Mouse (Mus musculus) lung, embryonic 14.5 days (tissue): Measurements from ENCODE around the gene Dhps. TPM values are rescaled to one million over a fixed set of nuclear protein-coding genes. Genes with fewer than 3 reads are reported as not detected.

ENCODE experiments used
- ATAC-seq: fragments of 200-750 bp; cut with Nextera tagmentation; 2 replicates; pipeline ENCODE4 v1.8.0; 2017; ENCODE audit warnings: mild to moderate bottlenecking, moderate TSS enrichment, moderate library complexity; ENCODE audit not compliant: insufficient read depth
- DNase-seq: peaks from one replicate; pipeline ENCODE4 v3.0.0-alpha.2; 2015
- H3K27ac ChIP-seq: fragments of 300-500 bp; sonication (generic); 2 replicates; pipeline ENCODE4 v1.5.1; 2014; ENCODE audit warnings: low read depth, mild to moderate bottlenecking, moderate library complexity
- H3K27me3 ChIP-seq: fragments of 300-500 bp; sonication (generic); 2 replicates; pipeline ENCODE4 v1.6.1; 2014; ENCODE audit warnings: low read length, control low read depth; ENCODE audit not compliant: insufficient read depth
- H3K36me3 ChIP-seq: fragments of 300-500 bp; sonication (generic); 2 replicates; pipeline ENCODE4 v1.6.1; 2014; ENCODE audit warnings: control low read depth; ENCODE audit not compliant: insufficient read depth
- H3K4me1 ChIP-seq: fragments of 300-500 bp; sonication (generic); 2 replicates; pipeline ENCODE4 v1.6.1; 2014; ENCODE audit warnings: antibody characterized with exemption, control low read depth; ENCODE audit not compliant: insufficient read depth
- H3K4me2 ChIP-seq: fragments of 300-500 bp; sonication (generic); 2 replicates; pipeline ENCODE4 v1.6.1; 2014; ENCODE audit warnings: mild to moderate bottlenecking
- H3K4me3 ChIP-seq: fragments of 300-500 bp; sonication (generic); 2 replicates; pipeline ENCODE4 v1.5.1; 2014; ENCODE audit warnings: low read depth, low read length
- H3K9ac ChIP-seq: fragments of 300-500 bp; sonication (generic); 2 replicates; pipeline ENCODE4 v1.6.1; 2014
- H3K9me3 ChIP-seq: fragments of 300-500 bp; sonication (generic); 2 replicates; pipeline ENCODE4 v1.6.1; 2016; ENCODE audit warnings: low read depth, low read length, control low read depth
- CTCF ChIP-seq: IDR thresholded peaks from 2 replicates; pipeline ENCODE4 v1.5.1; 2016; ENCODE audit warnings: antibody characterized with exemption, low read depth
- WGBS: fragments of 180-500 bp; shearing (Covaris S2); extraction: QIAGEN DNeasy Blood & Tissue Kit; methylation state at CpG from one replicate; pipeline ENCODE4 v1.1.7; 2014; 5-methylcytosine and 5-hydroxymethylcytosine counted together
- polyA plus RNA-seq: library from polyadenylated mRNA; unstranded; fragments of >200 nt; fragmentation: Nextera tagmentation; extraction: Ambion mirVana; gene quantifications from 2 replicates; pipeline ENCODE4 v1.2.1, GENCODE M21; 2014

Gene Dhps
- polyA plus RNA-seq, 1 experiment from 2014 or later = 61.5 TPM

- no peaks in the 10 kb centered on the region; the same call in 1 of the 2 replicates for H3K4me1 ChIP-seq
- ATAC-seq (no peak), DNase-seq (no peak)
- H3K9me3 ChIP-seq = no peaks in the 10 kb centered on the region
- H3K4me3 ChIP-seq = no peak overlapping the region
- 93% methylated on average over 4 of the region's 4 CpGs for WGBS
- H3K9ac ChIP-seq = no peak overlapping the region
- no peaks in the 10 kb centered on the region for H3K27me3 ChIP-seq
- H3K4me2 ChIP-seq = no peak overlapping the region
- TF ChIP-seq CTCF = no peak
- H3K27ac ChIP-seq = no peak overlapping the region
- peaks cover 8% of the 10 kb centered on the region; the same call in 1 of the 2 replicates for H3K36me3 ChIP-seq
Observed at GRCm38 (mm10) chr8:85062603-85063002, 9.0 kb upstream of the Dhps start.

- ATAC-seq (no peak), DNase-seq (no peak)
- no peak overlapping the region for H3K9ac ChIP-seq
- peaks cover 3% of the 10 kb centered on the region; the same call in 1 of the 2 replicates for H3K36me3 ChIP-seq
- H3K9me3 ChIP-seq = no peaks in the 10 kb centered on the region
- 20% methylated on average over 2 of the region's 2 CpGs for WGBS
- no peaks in the 10 kb centered on the region; the same call in 1 of the 2 replicates for H3K4me1 ChIP-seq
- TF ChIP-seq CTCF = no peak
- H3K27ac ChIP-seq = no peak overlapping the region
- no peaks in the 10 kb centered on the region for H3K27me3 ChIP-seq
- H3K4me2 ChIP-seq = no peak overlapping the region
- no peak overlapping the region for H3K4me3 ChIP-seq
Observed at GRCm38 (mm10) chr8:85065213-85065612, 6.3 kb upstream of the Dhps start.

- peaks cover 3% of the 10 kb centered on the region; the same call in 1 of the 2 replicates for H3K36me3 ChIP-seq
- H3K9me3 ChIP-seq = no peaks in the 10 kb centered on the region
- no peak overlapping the region for H3K4me2 ChIP-seq
- no peak overlapping the region for H3K9ac ChIP-seq
- WGBS = 100% methylated on average over 2 of the region's 2 CpGs
- no peak overlapping the region for H3K27ac ChIP-seq
- DNase-seq = no peak
- TF ChIP-seq CTCF = no peak
- no peak overlapping the region for H3K4me3 ChIP-seq
- H3K4me1 ChIP-seq = peaks cover under 1% of the 10 kb centered on the region; the same call in 1 of the 2 replicates
- H3K27me3 ChIP-seq = no peaks in the 10 kb centered on the region
- no peak for ATAC-seq
Observed at GRCm38 (mm10) chr8:85067155-85067554, 4.4 kb upstream of the Dhps start.

GRCm38 (mm10) chr8:85067982-85068381 is 3.6 kb upstream of the Dhps start, which contains the start of gene Gm5741:
Gene Gm5741 (minus strand): TSS chr8:85067982.
- H3K27ac ChIP-seq = no peak within 1 kb of the TSS
- TF ChIP-seq CTCF = no peak
- no peak within 1 kb of the TSS for H3K4me3 ChIP-seq
- H3K4me2 ChIP-seq = no peak within 1 kb of the TSS
- H3K4me1 ChIP-seq = peaks cover 6% of the 10 kb centered on the region; the same call in 1 of the 2 replicates
- ATAC-seq (no peak), DNase-seq (no peak)
- no peaks in the 10 kb centered on the region for H3K27me3 ChIP-seq
- peaks cover 3% of the 10 kb centered on the region; the same call in 1 of the 2 replicates for H3K36me3 ChIP-seq
- no peak within 1 kb of the TSS for H3K9ac ChIP-seq
- H3K9me3 ChIP-seq = no peaks in the 10 kb centered on the region

GRCm38 (mm10) chr8:85071041-85071440 is 516 bp upstream of the Dhps start:
- 77% methylated on average over 5 of the region's 5 CpGs for WGBS
- Histone ChIP-seq H3K9me3 (no peaks in the 10 kb centered on the region), H3K4me3 (peak overlapping the region; percentile 71), H3K9ac (no peak overlapping the region), H3K27ac (peak overlapping the region; percentile 95), H3K4me1 (peaks cover 6% of the 10 kb centered on the region; the same call in 1 of the 2 replicates), H3K27me3 (no peaks in the 10 kb centered on the region), H3K36me3 (peaks cover 30% of the 10 kb centered on the region), H3K4me2 (peak overlapping the region; percentile 81)
- DNase-seq (peak; percentile 19), ATAC-seq (no peak)
- no peak for TF ChIP-seq CTCF

- Histone ChIP-seq H3K9me3 (no peaks in the 10 kb centered on the region), H3K4me1 (peaks cover 6% of the 10 kb centered on the region; the same call in 1 of the 2 replicates), H3K27me3 (no peaks in the 10 kb centered on the region), H3K4me2 (peak overlapping the region; percentile 81), H3K36me3 (peaks cover 39% of the 10 kb centered on the region), H3K9ac (peak overlapping the region; percentile 74), H3K27ac (peak overlapping the region; percentile 95; the same call in 1 of the 2 replicates), H3K4me3 (peak overlapping the region; percentile 71)
- DNase-seq (no peak), ATAC-seq (0 out of 2 replicates have a peak, but pooled peaks have one; percentile 20)
- no peak for TF ChIP-seq CTCF
- 30% methylated on average over 9 of the region's 9 CpGs for WGBS
Observed at GRCm38 (mm10) chr8:85072364-85072929, 890 bp downstream of the Dhps start.

GRCm38 (mm10) chr8:85073041-85073612 is 1.6 kb downstream of the Dhps start:
- ATAC-seq = no peak
- H3K27me3 ChIP-seq = no peaks in the 10 kb centered on the region
- no peak for DNase-seq
- peaks cover 43% of the 10 kb centered on the region for H3K36me3 ChIP-seq
- peaks cover 6% of the 10 kb centered on the region; the same call in 1 of the 2 replicates for H3K4me1 ChIP-seq
- no peak for TF ChIP-seq CTCF
- 86% methylated on average over 15 of the region's 15 CpGs for WGBS
- no peak overlapping the region for H3K9ac ChIP-seq
- no peaks in the 10 kb centered on the region for H3K9me3 ChIP-seq
- no peak overlapping the region for H3K4me3 ChIP-seq
- peak overlapping the region; percentile 81 for H3K4me2 ChIP-seq
- H3K27ac ChIP-seq = no peak overlapping the region
